Mouse (Mus musculus): ENCODE results near the gene Coro7. TPM values are rescaled to one million over a fixed set of nuclear protein-coding genes. Genes with fewer than 3 reads are reported as not detected.

Coro7 gene
- total and polyA plus RNA-seq, 2 experiments from 2014 or later, result 9.9 to 17.8 TPM

- no peaks in the 10 kb centered on the region for H3K27me3 ChIP-seq (ENCODE audit: control insufficient read depth, insufficient read depth, low read length)
- H3K9ac ChIP-seq (replicated peaks; ENCODE audit: low read depth, low read length), result no peak overlapping the region
- no peak overlapping the region for H3K4me2 ChIP-seq (ENCODE audit: low read depth, low read length)
- ATAC-seq (ENCODE audit: insufficient read depth, low read depth) (no peak), DNase-seq (ENCODE audit: low spot score) (no peak)
- H3K27ac ChIP-seq (ENCODE audit: low read depth), result no peak overlapping the region
- TF ChIP-seq EP300 (IDR thresholded peaks at IDR 0.05; ENCODE audit: low read depth) (no peak), CTCF (IDR thresholded peaks at IDR 0.05; ENCODE audit: low read depth) (no peak)
- H3K36me3 ChIP-seq (replicated peaks; ENCODE audit: control insufficient read depth, insufficient read depth, low read length), result peaks cover 34% of the 10 kb centered on the region
- H3K4me3 ChIP-seq (ENCODE audit: low read depth, low read length), result no peak overlapping the region
- 90% methylated on average over 2 of the region's 2 CpGs for WGBS
- H3K4me1 ChIP-seq (ENCODE audit: control insufficient read depth, insufficient read depth), result no peaks in the 10 kb centered on the region; the same call in 1 of the 2 replicates
- no peaks in the 10 kb centered on the region for H3K9me3 ChIP-seq (replicated peaks; ENCODE audit: control insufficient read depth, low read length)
Observed at GRCm38 (mm10) chr16:4663806-4664205, 15.8 kb downstream of the Coro7 start.

GRCm38 (mm10) chr16:4661605-4662004 is 18.0 kb downstream of the Coro7 start:
- Histone ChIP-seq H3K4me3 (ENCODE audit: low read depth, low read length) (no peak overlapping the region), H3K9me3 (replicated peaks; ENCODE audit: control insufficient read depth, low read length) (no peaks in the 10 kb centered on the region), H3K27me3 (ENCODE audit: control insufficient read depth, insufficient read depth, low read length) (no peaks in the 10 kb centered on the region), H3K4me2 (ENCODE audit: low read depth, low read length) (no peak overlapping the region), H3K9ac (replicated peaks; ENCODE audit: low read depth, low read length) (no peak overlapping the region), H3K27ac (ENCODE audit: low read depth) (no peak overlapping the region), H3K4me1 (ENCODE audit: control insufficient read depth, insufficient read depth) (peaks cover 4% of the 10 kb centered on the region), H3K36me3 (replicated peaks; ENCODE audit: control insufficient read depth, insufficient read depth, low read length) (peaks cover 24% of the 10 kb centered on the region)
- 79% methylated on average over 2 of the region's 2 CpGs for WGBS
- no peak for ATAC-seq (ENCODE audit: insufficient read depth, low read depth)
- no peak for DNase-seq (ENCODE audit: low spot score)
- TF ChIP-seq EP300 (IDR thresholded peaks at IDR 0.05; ENCODE audit: low read depth) (no peak), CTCF (IDR thresholded peaks at IDR 0.05; ENCODE audit: low read depth) (no peak)

GRCm38 (mm10) chr16:4659326-4659725 is 20.3 kb downstream of the Coro7 start:
- no peak for ATAC-seq (ENCODE audit: insufficient read depth, low read depth)
- Histone ChIP-seq H3K9ac (replicated peaks; ENCODE audit: low read depth, low read length) (0 out of 2 replicates have a peak overlapping the region, but pooled peaks have one; percentile 35), H3K27me3 (ENCODE audit: control insufficient read depth, insufficient read depth, low read length) (no peaks in the 10 kb centered on the region), H3K4me3 (ENCODE audit: low read depth, low read length) (no peak overlapping the region), H3K4me2 (ENCODE audit: low read depth, low read length) (no peak overlapping the region), H3K27ac (ENCODE audit: low read depth) (0 out of 2 replicates have a peak overlapping the region, but pooled peaks have one; percentile 36), H3K4me1 (ENCODE audit: control insufficient read depth, insufficient read depth) (peaks cover 23% of the 10 kb centered on the region), H3K36me3 (replicated peaks; ENCODE audit: control insufficient read depth, insufficient read depth, low read length) (peaks cover 29% of the 10 kb centered on the region), H3K9me3 (replicated peaks; ENCODE audit: control insufficient read depth, low read length) (no peaks in the 10 kb centered on the region)
- DNase-seq (ENCODE audit: low spot score), result no peak
- 49% methylated on average over 2 of the region's 2 CpGs for WGBS
- TF ChIP-seq CTCF (IDR thresholded peaks at IDR 0.05; ENCODE audit: low read depth), result no peak
- TF ChIP-seq EP300 (IDR thresholded peaks at IDR 0.05; ENCODE audit: low read depth), result no peak

DNA sequence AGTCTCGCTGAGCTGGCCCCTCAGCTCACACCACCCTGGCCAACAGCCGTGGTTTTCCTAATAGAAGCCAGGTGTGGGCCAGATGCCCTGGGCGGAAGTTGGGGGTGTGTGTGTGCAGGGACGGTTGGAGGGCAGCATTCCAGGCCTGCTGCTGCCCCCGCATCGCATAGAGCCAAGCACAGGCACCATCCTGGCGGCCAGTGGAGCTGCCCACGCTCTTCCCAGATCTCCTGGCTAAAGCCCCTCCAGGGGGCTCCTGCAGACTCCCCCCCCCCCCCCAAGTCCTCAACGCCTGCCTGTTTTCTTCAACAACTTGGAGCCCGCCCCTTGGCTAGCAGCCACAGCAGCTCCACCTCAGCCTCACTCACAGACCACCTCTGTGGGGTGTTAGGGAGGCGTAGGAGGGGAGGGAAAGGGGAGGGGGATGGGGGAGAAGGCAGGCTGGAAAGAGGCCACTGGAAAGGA is 20.8 kb downstream of the Coro7 start:
- Histone ChIP-seq H3K27ac (ENCODE audit: low read depth) (0 out of 2 replicates have a peak overlapping the region, but pooled peaks have one; percentile 36), H3K4me1 (ENCODE audit: control insufficient read depth, insufficient read depth) (peaks cover 23% of the 10 kb centered on the region), H3K9ac (replicated peaks; ENCODE audit: low read depth, low read length) (peak overlapping the region; percentile 35; the same call in 1 of the 2 replicates), H3K4me3 (ENCODE audit: low read depth, low read length) (no peak overlapping the region), H3K9me3 (replicated peaks; ENCODE audit: control insufficient read depth, low read length) (no peaks in the 10 kb centered on the region), H3K36me3 (replicated peaks; ENCODE audit: control insufficient read depth, insufficient read depth, low read length) (peaks cover 23% of the 10 kb centered on the region), H3K4me2 (ENCODE audit: low read depth, low read length) (no peak overlapping the region), H3K27me3 (ENCODE audit: control insufficient read depth, insufficient read depth, low read length) (no peaks in the 10 kb centered on the region)
- 30% methylated on average over 11 of the region's 11 CpGs for WGBS
- ATAC-seq (ENCODE audit: insufficient read depth, low read depth) (0 out of 2 replicates have a peak, but pooled peaks have one; percentile 5), DNase-seq (ENCODE audit: low spot score) (no peak)
- no peak for TF ChIP-seq EP300 (IDR thresholded peaks at IDR 0.05; ENCODE audit: low read depth)
- no peak for TF ChIP-seq CTCF (IDR thresholded peaks at IDR 0.05; ENCODE audit: low read depth)

DNA sequence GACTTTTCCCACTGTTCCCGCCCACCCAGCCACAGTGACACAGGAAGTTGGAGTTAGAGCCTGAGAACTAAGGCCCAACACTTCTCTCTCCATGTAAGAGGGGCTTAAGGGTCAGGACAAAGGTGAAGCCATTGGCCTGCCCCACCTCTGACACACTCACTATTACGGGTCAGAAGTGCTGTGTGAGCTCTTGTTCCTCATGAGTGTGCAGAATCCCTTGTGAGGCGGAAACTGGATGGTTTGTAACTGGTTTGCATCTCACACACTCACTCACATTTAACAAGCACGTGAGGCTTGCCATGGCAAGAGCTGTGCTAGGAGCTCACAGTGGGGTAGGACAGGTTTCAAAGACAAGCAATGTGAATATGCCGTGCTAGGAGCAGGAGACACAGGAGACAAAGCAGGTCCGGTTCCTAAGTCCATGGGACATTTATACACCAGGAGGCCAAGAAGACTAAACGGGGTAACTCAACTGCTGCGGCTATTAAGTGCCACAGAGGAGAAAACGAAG is 23.0 kb downstream of the Coro7 start:
- Histone ChIP-seq H3K27ac (ENCODE audit: low read depth) (peak overlapping the region; percentile 76), H3K36me3 (replicated peaks; ENCODE audit: control insufficient read depth, insufficient read depth, low read length) (peaks cover 24% of the 10 kb centered on the region), H3K9me3 (replicated peaks; ENCODE audit: control insufficient read depth, low read length) (no peaks in the 10 kb centered on the region), H3K4me1 (ENCODE audit: control insufficient read depth, insufficient read depth) (peaks cover 40% of the 10 kb centered on the region), H3K4me2 (ENCODE audit: low read depth, low read length) (no peak overlapping the region), H3K9ac (replicated peaks; ENCODE audit: low read depth, low read length) (peak overlapping the region; percentile 38; the same call in 1 of the 2 replicates), H3K4me3 (ENCODE audit: low read depth, low read length) (no peak overlapping the region), H3K27me3 (ENCODE audit: control insufficient read depth, insufficient read depth, low read length) (no peaks in the 10 kb centered on the region)
- WGBS, result 44% methylated on average over 9 of the region's 9 CpGs
- ATAC-seq (ENCODE audit: insufficient read depth, low read depth) (no peak), DNase-seq (ENCODE audit: low spot score) (no peak)
- TF ChIP-seq CTCF (IDR thresholded peaks at IDR 0.05; ENCODE audit: low read depth) (no peak), EP300 (IDR thresholded peaks at IDR 0.05; ENCODE audit: low read depth) (no peak)
